Mouse (Mus musculus): Measurements from ENCODE around the gene Gli3.
A peak's percentile ranks its signal among the peaks of the same experiment; 100 is the strongest.

Gli3 gene

GRCm38 (mm10) chr13:15462830-15463491, at the start of gene Gli3:
Gene Gli3, plus strand, starts transcription at chr13:15463235.
- DNase-seq, result peak; percentile 63

DNA sequence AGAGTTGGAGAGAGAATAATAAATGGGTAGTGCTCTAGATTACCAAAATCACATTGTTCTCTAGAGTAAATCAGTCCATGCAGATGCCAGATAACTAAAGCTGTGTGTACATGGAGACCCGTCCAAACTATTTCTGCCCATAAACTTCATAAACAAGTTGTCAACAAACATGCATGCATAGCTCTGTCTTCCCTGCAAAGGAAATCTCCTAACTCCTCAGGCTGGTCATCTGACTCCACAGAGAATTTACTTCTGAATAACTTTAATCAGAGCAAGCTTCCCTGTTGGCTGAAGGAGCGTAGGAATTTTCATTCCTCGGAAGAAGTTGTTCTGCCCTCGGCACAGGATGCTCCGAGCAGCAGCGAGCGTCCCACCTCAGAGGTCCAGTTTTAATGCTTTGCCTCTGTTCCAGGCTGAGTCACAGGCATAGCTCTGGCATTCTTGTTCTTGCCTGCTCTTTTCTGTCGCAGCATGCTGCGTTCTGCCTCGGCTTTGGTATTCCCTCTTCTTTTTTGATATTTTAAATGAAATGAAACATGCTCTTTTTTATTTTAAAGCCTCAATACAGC, 41.8 kb upstream of the Gli3 start:
- no peak for DNase-seq

DNA sequence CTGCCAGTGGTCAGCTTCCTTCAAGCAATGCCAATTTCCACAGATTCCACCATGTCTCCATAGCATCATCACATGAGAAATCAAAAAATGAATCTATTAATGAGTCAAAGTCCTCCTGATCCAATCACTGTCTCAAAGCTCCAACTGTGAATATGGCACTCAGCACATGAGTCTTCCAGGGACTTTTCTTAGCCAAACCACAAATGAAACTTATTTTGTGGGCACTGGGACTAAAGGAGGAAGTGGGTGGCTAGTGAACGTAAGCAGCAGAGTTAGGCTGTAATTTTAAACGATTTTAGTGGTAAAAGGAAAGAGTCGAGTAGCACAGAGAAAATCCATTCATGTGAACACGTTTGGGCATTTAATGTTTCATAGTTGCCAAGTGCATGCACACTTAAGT, 21.0 kb upstream of the Gli3 start:
- DNase-seq, result no peak

GRCm38 (mm10) chr13:15444312-15444711, 18.7 kb upstream of the Gli3 start:
- no peak for DNase-seq

DNA sequence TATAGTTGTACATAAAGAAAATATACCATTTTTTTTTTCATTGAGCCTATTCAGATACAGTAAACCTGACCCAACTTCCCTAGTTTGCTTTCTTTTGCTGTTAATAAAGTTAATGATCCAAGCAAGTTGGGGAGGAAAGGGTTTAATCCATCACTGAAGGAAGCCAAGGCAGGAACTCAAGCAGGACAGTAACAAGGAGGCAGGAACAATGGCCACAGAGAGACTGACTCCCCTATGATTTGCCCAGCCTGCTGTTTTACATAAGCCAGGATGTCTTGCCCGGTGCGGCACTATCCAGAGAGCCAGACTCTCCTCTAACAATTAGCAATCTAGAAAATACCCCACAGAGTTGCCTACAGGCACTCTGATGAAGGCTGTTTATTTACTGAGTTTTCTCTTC, 17.4 kb upstream of the Gli3 start:
- no peak for DNase-seq

- no peak for DNase-seq
Observed at GRCm38 (mm10) chr13:15446004-15446403, 17.0 kb upstream of the Gli3 start.

- no peak for DNase-seq
Observed at GRCm38 (mm10) chr13:15446782-15447564, 16.1 kb upstream of the Gli3 start.

DNA sequence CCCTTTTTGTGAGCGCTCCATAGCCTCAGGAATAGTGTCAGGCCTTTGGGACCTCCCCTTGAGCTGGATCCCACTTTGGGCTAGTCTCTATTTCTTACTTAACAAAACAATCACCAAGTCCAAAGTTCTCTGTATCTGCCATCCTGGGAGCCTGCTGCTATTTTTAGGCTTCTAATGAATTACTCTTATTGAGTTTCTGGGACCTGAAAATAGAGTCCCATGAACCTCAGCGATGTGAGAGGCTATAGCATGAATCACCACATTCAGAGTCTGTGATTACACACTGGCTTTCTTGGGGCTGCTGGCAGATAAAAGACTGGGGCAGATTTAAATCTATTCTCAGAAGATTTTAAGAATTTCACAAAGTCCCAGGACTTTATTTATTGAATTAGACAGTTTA, 12.1 kb upstream of the Gli3 start:
- no peak for DNase-seq

GRCm38 (mm10) chr13:15457841-15458240, 5.2 kb upstream of the Gli3 start:
- no peak for DNase-seq

GRCm38 (mm10) chr13:15461926-15462325, 1.1 kb upstream of the Gli3 start:
- no peak for DNase-seq

DNA sequence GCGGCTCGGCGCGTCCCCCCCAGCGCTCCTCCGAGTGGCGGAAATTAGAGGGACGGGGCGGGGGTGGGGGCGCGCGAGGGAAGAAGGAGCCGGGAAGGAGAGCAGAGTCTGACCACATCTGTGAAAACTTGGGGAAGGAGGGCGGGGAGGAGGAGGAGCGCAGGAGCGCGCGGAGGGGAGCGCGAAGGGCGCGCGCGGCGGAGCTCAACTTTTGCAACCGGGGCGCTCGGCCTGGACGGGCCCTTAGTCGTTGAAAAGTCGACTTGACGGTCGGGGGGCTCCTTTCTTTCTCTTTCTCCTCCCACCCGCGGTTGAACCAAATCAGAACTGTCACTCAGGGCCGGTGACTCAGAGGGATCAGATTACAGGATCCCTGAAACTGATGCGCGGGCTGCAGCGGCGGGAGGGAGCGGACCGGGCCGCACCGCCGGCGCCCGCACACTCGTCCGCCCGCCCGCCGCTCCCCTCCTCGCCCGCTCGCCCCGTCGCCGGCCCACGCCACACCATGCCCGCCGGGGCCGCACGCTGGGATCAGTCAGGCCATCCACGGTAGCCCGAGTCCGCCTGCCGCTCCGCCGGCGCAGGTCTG, 551 bp downstream of the Gli3 start:
- DNase-seq, result peak; percentile 46

DNA sequence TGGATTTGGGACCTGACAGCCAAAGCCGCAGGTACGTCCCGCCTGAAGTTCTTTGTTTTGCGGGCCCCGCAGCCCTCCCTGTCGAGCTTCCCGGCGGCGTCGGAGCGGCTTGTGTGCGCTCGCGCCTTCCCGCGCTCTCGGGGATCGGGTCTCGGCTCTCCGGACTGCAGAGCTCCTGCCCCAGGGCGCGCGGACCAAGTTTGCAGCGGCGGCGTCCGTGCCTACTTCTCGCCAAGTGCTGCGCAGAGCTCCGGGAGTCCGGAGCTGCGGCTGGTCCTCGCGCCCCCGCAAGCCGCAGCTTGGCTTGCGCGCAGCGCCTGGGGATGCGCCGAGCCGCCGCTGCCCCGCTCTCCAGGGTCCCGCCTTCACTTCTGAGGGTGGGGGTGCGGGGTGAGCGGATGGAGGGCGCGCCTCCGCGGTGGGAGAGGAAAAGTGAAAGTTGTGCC, 1.1 kb downstream of the Gli3 start:
- DNase-seq, result peak; percentile 49

DNA sequence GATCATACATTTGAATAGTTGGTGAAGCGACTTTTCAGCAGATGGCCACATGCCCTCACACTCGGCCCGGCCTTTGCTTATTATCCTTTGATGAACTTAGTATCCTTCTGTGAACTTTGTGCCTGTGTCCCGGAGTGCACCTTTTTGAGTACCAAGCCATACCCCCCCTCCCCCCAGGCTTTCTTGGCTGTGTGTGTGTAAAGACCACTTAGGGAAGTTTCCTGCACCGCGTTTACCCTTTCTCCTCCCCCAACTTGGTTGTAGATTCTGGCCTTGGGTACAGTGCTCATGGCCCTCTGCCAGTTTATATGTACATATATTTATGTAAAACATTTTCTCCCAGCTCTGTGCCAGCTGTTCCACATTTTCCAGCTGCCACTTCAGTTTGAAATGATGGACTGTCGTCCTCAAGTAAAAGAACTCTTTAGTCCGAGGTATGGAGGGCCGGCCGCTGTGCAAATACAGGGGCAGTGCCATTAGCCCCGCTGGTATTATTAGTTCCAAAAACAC, 1.8 kb downstream of the Gli3 start:
- peak; percentile 2 for DNase-seq

DNA sequence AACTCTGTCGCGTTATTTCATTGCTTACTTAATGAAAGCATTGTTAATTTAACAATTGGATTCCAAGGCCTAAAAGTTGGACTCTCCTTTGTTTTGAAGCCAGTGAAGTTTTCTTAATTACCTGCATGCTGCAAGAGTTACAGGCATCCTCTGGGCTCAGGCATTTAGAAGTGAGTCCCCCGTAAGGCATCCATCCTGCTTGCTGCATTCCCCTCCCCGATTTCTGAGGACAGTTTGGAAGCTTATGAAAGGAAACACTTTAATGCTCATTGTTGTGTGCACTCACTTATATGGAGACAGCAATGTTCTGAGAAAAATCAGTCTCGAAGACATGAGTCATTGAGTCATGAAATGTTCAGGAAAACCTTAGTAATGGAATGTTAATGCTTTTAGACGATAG, 3.5 kb downstream of the Gli3 start:
- DNase-seq, result no peak

- no peak for DNase-seq
Observed at GRCm38 (mm10) chr13:15467409-15467808, 4.4 kb downstream of the Gli3 start.

DNA sequence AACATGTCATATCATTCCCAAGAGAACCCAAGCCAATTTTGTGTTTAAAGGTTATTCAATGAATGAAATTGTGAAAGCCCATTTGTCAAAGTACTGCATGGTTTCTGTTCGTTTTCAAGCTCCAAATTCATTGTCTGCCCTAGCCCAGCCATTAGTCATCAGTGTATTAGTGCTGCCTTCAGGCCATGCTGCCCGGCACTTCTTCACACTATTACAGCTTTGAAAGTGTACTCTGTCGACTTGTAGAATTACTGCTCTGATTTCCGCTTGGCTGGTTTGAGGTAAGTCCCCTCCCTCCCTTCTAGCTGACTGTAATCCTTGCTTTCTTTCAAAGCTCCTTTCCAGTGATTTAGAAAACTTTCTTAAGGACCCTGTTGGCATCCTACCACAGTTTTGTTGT, 5.4 kb downstream of the Gli3 start:
- DNase-seq, result no peak

- DNase-seq, result no peak
Observed at GRCm38 (mm10) chr13:15470056-15470455, 7.0 kb downstream of the Gli3 start.

DNA sequence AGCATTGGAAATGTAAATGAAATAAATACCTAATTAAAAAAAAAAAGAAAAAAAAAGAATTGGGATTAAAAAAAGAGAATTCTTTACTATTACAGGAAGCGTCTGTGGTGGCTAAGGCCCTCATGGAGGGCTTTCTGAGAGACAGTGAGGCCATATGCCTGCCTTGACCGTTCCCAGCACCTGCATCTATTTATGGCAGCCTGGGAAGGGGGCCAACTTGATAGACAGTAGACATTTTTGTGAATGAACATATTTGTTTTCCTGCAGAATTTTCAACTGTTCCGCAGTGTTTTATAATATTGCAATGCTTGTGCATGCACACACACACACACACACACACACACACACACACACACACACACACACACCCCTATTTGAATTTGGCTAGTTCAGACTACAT, 9.7 kb downstream of the Gli3 start:
- DNase-seq, result no peak

DNA sequence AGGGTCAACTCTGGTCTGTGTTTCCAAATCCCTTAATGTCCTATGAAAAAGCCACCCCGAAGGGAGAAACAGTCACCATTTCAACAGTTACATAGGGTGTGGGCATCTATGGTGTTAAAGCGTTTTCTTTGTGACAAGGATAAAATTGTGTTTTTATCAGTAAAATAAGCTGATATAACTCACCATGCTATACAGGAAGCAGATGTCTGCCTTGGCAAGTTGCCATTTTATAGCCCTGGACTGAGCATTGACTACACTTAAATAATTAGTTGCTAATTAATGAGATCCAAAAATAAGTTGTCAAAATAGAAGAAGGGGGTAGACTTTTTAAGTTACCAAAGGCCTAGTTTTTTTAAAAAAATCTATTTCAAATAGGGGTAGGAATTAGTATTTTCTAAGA, 11.4 kb downstream of the Gli3 start:
- no peak for DNase-seq

GRCm38 (mm10) chr13:15486033-15486891, 23.2 kb downstream of the Gli3 start:
- DNase-seq, result no peak

DNA sequence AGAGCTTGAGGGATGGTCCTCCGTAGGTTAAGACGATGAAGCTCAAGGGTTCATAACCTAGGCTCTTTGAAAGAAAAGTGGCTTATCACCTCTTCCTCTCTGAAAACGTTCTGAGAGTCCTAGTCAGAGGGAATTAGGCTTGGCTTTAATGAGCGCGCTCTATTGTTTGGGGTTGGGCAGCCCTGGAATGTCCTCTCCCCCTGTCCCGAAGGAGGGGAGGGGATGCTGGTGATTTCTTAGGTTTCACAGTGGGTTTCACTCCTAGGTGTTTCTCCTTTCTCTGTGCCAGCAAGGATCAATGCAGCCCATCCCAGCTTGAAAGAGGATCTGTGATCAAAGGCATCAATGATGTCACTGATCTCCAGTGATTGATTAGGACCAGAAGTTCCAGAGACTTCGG, 24.3 kb downstream of the Gli3 start:
- DNase-seq, result no peak

GRCm38 (mm10) chr13:15488065-15488464, 25.0 kb downstream of the Gli3 start:
- DNase-seq, result no peak

- no peak for DNase-seq
Observed at GRCm38 (mm10) chr13:15495820-15496219, 32.8 kb downstream of the Gli3 start.
